14 mouse cellular contexts compared by ENCODE assay signal in the genomic region with DNA sequence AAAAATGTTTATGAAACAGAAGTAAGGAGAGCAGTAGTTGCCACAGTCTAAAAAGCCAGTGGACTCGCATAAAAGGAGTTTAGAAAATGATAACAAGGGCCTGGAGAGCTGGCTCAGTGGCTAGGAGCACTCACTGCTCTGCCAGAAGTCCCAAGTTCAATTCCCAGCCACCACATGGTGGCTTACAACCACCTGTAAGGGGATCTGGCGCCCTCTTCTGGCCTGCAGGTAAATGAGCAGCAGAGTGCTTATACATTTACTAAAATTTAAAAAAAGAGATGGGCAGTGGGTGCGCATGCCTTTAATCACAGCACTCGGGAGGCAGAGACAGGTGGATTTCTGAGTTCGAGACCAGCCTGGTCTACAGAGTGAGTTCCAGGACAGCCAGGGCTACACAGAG. TPM values are rescaled to one million over a fixed set of nuclear protein-coding genes. Genes with fewer than 3 reads are reported as not detected.
DNase-seq lines count a peak whose midpoint lies in the region; ATAC-seq and TF ChIP-seq lines count a peak whose summit lies in the region.
"Had no signal": no experiment of that assay in that cellular context is flagged by ENCODE, and none has a peak within 500 bp of the region (broad histone marks: within the 10 kb centered on the region; RNA-seq: fewer than 3 reads in every experiment).

No protein-coding gene starts in this region.

- no peak overlapping the region for H3K27ac ChIP-seq in left cerebral cortex, adult 2 months
- H3K27ac ChIP-seq: forebrain, embryonic 10.5 days; neural tube, embryonic 12.5 days; stomach, embryonic 15.5 days had no signal

- intact Hi-C loops in left cerebral cortex, adult 2 months (cut with DNase I), result no loop called here

- DNase-seq in CD4-positive, CD25-positive, alpha-beta regulatory T cell, adult 2 months (ENCODE audit: low read depth, low spot score), result peak; percentile 71
- DNase-seq in left cerebral cortex, adult 2 months (ENCODE audit: extremely low spot score in 1 of 2, low spot score in 2 of 2), result no peak
- DNase-seq in left cerebral cortex, adult 11 months (ENCODE audit: low spot score), result no peak
- peak; percentile 28 for DNase-seq in NIH3T3 (ENCODE audit: low read depth)
- no peak for DNase-seq in layer of hippocampus, adult 18-20 months (ENCODE audit: low spot score in 2 of 2)
- no peak for DNase-seq in ovary, postnatal 36 days (ENCODE audit: low spot score)
- DNase-seq: cerebellum, adult 2 months; heart, postnatal 14 days had no signal

- TF ChIP-seq CTCF in left cerebral cortex, adult 2 months (IDR thresholded peaks at IDR 0.05), result peak; percentile 36

- H3K4me3 ChIP-seq in left cerebral cortex, adult 2 months, result no peak overlapping the region
- H3K4me3 ChIP-seq: forebrain, embryonic 10.5 days; neural tube, embryonic 12.5 days; stomach, embryonic 15.5 days had no signal

- no peak for ATAC-seq in CD4-positive, CD25-positive, alpha-beta regulatory T cell, adult 4 months
- ATAC-seq in megakaryocyte-erythroid progenitor cell, adult 5-6 weeks (replicated peaks; ENCODE audit: low FRiP score, low TSS enrichment, poor library complexity, severe bottlenecking), result 0 out of 2 replicates have a peak, but pooled peaks have one; percentile 37

RNA-seq across cellular contexts. Expression of a gene that starts 11.8 kb away (rescaled TPM):
- not detected for polyA plus RNA-seq in CD4-positive, CD25-positive, alpha-beta regulatory T cell, adult 4 months (2017; shearing (Covaris generic))
- total RNA-seq in left cerebral cortex, adult 2 months (2021), result not detected
- total RNA-seq in megakaryocyte-erythroid progenitor cell, adult 5-6 weeks (2014; fragmentation: Nextera tagmentation), result 2.5 TPM in 1 of 2 replicates, not detected in the other
- total RNA-seq in megakaryocyte-erythroid progenitor cell, adult 5-6 weeks (2017), result not detected in 2 replicates
- total RNA-seq in layer of hippocampus, adult 18-20 months (2021), result not detected
- total RNA-seq: heart, postnatal 14 days had no signal
- polyA plus RNA-seq: cerebellum, adult 2 months; liver, embryonic 16.5 days; neural tube, embryonic 12.5 days; stomach, embryonic 15.5 days had no signal

RNA-seq across cellular contexts. Expression of a gene that starts 22.6 kb away (rescaled TPM):
- 10 to 100 TPM; 22.0 to 28.5 TPM for polyA plus RNA-seq in CD4-positive, CD25-positive, alpha-beta regulatory T cell, adult 4 months (2017; shearing (Covaris generic))
- 10 to 100 TPM; 27.5 to 28.2 TPM for total RNA-seq in left cerebral cortex, adult 2 months (2021)
- 25.4 and 35.3 TPM in 2 replicates for total RNA-seq in megakaryocyte-erythroid progenitor cell, adult 5-6 weeks (2014; fragmentation: Nextera tagmentation)
- 21.8 and 37.4 TPM in 2 replicates for total RNA-seq in megakaryocyte-erythroid progenitor cell, adult 5-6 weeks (2017)
- 10 to 100 TPM; 25.7 to 25.8 TPM for total RNA-seq in layer of hippocampus, adult 18-20 months (2021)

Comparison
In these comparisons a context has a peak if more than half of its experiments do, and no peak if none do; other contexts are left out.
1. DNase-seq: peak in CD4-positive, CD25-positive, alpha-beta regulatory T cell, adult 2 months (single experiment) and NIH3T3 (single experiment); none in left cerebral cortex, adult 2 months (0 of 2), left cerebral cortex, adult 11 months (single experiment), layer of hippocampus, adult 18-20 months (0 of 2) and ovary, postnatal 36 days (single experiment).